Mouse (Mus musculus) myocyte (in vitro differentiated cells): ENCODE measurements at regions not wholly inside any gene's neighbourhood (a gene's known extent, or its start where the extent isn't known, plus 50 kb on each side); places are given as distances from the start of the nearest gene placed in this dataset.

ENCODE experiments used
- CEBPB ChIP-seq: IDR thresholded peaks from 2 replicates; pipeline ENCODE4 v1.6.1; 2011; ENCODE audit warnings: mild to moderate bottlenecking, moderate library complexity; ENCODE audit not compliant: poor library complexity, insufficient read depth, severe bottlenecking
- E2F4 ChIP-seq: IDR thresholded peaks from one replicate; pipeline ENCODE4 v1.6.1; 2011; ENCODE audit warnings: mild to moderate bottlenecking, control low read depth, moderate library complexity; ENCODE audit not compliant: insufficient read depth
- MAX ChIP-seq: IDR thresholded peaks from one replicate; pipeline ENCODE4 v1.6.1; 2011; ENCODE audit warnings: low read depth, mild to moderate bottlenecking, control low read depth
- MYOD1 ChIP-seq, 3 experiments: IDR thresholded peaks; one replicate each; pipeline ENCODE4 v1.6.1; 2011; ENCODE audit warnings: control low read depth in 2 of 3, low read depth in 2 of 3, mild to moderate bottlenecking in 2 of 3, moderate library complexity in 1 of 3; ENCODE audit not compliant: insufficient read length in 2 of 3, control insufficient read depth in 1 of 3
- MYOG ChIP-seq, 3 experiments: IDR thresholded peaks; one replicate each; pipeline ENCODE4 v1.6.1; 2011; ENCODE audit warnings: control low read depth in 2 of 3, low read depth in 2 of 3, mild to moderate bottlenecking in 2 of 3; ENCODE audit not compliant: insufficient read length in 2 of 3, control insufficient read depth in 1 of 3, insufficient read depth in 1 of 3
- POLR2A ChIP-seq: IDR thresholded peaks from one replicate; pipeline ENCODE4 v1.6.1; 2011; ENCODE audit warnings: low read depth, mild to moderate bottlenecking, control low read depth, moderate library complexity; ENCODE audit not compliant: insufficient read length
- POLR2AphosphoS2 ChIP-seq: IDR thresholded peaks from one replicate; pipeline ENCODE4 v1.6.1; 2011; ENCODE audit warnings: low read depth, control low read depth; ENCODE audit not compliant: insufficient read length
- REST ChIP-seq: IDR thresholded peaks from one replicate; pipeline ENCODE4 v1.6.1; 2011; ENCODE audit warnings: mild to moderate bottlenecking, control low read depth, moderate library complexity; ENCODE audit not compliant: insufficient read depth, insufficient read length
- SRF ChIP-seq: IDR thresholded peaks from one replicate; pipeline ENCODE4 v1.6.1; 2011; ENCODE audit warnings: low read depth; ENCODE audit not compliant: control insufficient read depth, insufficient read length
- TCF12 ChIP-seq: IDR thresholded peaks from one replicate; pipeline ENCODE4 v1.6.1; 2011; ENCODE audit warnings: mild to moderate bottlenecking, control low read depth; ENCODE audit not compliant: poor library complexity, insufficient read depth, severe bottlenecking
- USF1 ChIP-seq: IDR thresholded peaks from one replicate; pipeline ENCODE4 v1.6.1; 2011; ENCODE audit warnings: low read depth, mild to moderate bottlenecking, control low read depth, moderate library complexity

DNA sequence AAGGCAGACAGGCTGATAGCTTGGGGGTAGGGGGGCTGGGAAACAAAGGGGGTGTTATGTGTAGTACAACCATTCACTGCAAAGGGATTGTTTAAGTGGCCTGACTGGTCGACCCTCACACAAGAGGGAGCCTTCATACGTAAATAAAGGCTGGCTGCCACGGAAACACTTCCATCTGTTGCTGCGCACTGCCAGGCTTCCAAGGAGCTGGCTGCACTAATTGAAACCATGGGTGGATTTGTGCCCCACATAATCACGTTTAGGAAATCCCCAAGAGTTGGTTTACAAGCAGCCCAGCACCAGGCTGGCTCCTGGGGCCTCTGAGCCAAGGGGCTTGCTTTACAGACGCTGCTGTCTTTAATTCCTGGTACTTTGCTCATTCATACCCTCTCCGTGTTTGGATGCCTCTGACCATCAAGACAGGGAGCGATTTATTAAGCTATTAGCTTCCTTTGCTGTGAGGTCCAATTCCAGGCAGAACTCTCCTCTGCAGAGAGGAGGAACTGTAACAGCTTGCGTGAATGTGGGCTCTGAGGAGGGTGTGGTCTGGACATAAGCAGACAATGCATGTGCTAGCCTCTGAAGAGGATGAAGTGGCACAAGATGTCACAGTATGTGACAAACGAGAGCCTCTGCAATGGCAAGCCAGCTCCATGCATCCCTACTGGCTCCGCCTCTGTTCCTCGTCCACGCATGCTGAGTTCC, 238.6 kb downstream of the Nkx6-1 start:
- TF ChIP-seq POLR2AphosphoS2 (no peak), POLR2A (no peak), TCF12 (no peak), REST (no peak), E2F4 (no peak), USF1 (no peak), MYOG (IDR thresholded peaks at IDR 0.05; ENCODE audit: control insufficient read depth in 1 of 3, insufficient read depth in 1 of 3, insufficient read length in 2 of 3, low read depth in 2 of 3) (no peak), SRF (no peak), CEBPB (no peak), MYOD1 (IDR thresholded peaks at IDR 0.05; ENCODE audit: control insufficient read depth in 1 of 3, insufficient read length in 2 of 3, low read depth in 2 of 3) (no peak), MAX (no peak)
